Mouse (Mus musculus): ENCODE results near the gene Fam213a.

DNA sequence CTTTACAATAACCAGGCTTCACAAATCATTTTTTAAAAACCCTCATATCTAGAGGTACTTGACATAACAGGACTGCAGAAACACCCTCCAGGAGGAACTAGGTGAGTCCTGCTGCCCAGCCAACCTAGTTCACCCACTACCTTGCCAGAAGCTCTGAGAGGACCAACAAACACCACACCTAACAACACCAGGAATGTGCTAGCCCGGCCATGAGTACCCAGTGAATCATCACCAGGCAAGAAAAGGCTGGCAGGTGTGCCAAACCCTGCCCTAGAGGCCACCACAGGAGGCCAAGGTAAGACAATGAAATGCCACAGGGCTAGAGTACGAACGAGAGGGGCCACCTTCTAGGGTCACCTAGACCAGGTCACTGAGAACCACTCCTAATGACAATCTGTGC lies 17.4 kb downstream of the Fam213a start:
- no peak for TF ChIP-seq CTCF (IDR thresholded peaks at IDR 0.05; ENCODE audit: borderline replicate concordance, insufficient read depth, low read depth, low read length)
- no peak for TF ChIP-seq POLR2A (IDR thresholded peaks at IDR 0.05; ENCODE audit: borderline replicate concordance, insufficient read depth, low read length)
